Mouse (Mus musculus) forebrain, postnatal 0 days (tissue): ENCODE results near the gene Bcorl1. TPM values are rescaled to one million over a fixed set of nuclear protein-coding genes. Genes with fewer than 3 reads are reported as not detected.

Source experiments
- ATAC-seq: fragments of 200-750 bp; cut with Nextera tagmentation; 2 replicates; pipeline ENCODE4 v1.8.0; 2017; ENCODE audit warnings: mild to moderate bottlenecking, moderate library complexity
- DNase-seq: peaks from one replicate; pipeline ENCODE4 v3.0.0-alpha.2; 2015
- H3K27ac ChIP-seq: fragments of 300-500 bp; sonication (generic); 2 replicates; pipeline ENCODE4 v1.5.1; 2014; ENCODE audit warnings: low read depth, mild to moderate bottlenecking, antibody characterized with exemption, low read length, moderate library complexity, mixed read lengths
- H3K27me3 ChIP-seq: fragments of 300-500 bp; sonication (generic); 2 replicates; pipeline ENCODE4 v1.6.1; 2014; ENCODE audit warnings: mild to moderate bottlenecking, low read length, mixed read lengths; ENCODE audit not compliant: insufficient read depth
- H3K36me3 ChIP-seq: fragments of 300-500 bp; sonication (generic); 2 replicates; pipeline ENCODE4 v1.6.1; 2014; ENCODE audit warnings: mild to moderate bottlenecking, moderate library complexity; ENCODE audit not compliant: insufficient read depth
- H3K4me1 ChIP-seq: fragments of 300-500 bp; sonication (generic); 2 replicates; pipeline ENCODE4 v1.6.1; 2014; ENCODE audit warnings: antibody characterized with exemption; ENCODE audit not compliant: insufficient read depth
- H3K4me2 ChIP-seq: fragments of 300-500 bp; sonication (generic); 2 replicates; pipeline ENCODE4 v1.6.1; 2014; ENCODE audit warnings: low read depth, mild to moderate bottlenecking, moderate library complexity
- H3K4me3 ChIP-seq: fragments of 300-500 bp; sonication (generic); 2 replicates; pipeline ENCODE4 v1.5.1; 2014; ENCODE audit warnings: low read depth, low read length, mixed read lengths
- H3K9ac ChIP-seq: fragments of 300-500 bp; sonication (generic); 2 replicates; pipeline ENCODE4 v1.6.1; 2014; ENCODE audit warnings: mild to moderate bottlenecking
- H3K9me3 ChIP-seq: fragments of 300-500 bp; sonication (generic); 2 replicates; pipeline ENCODE4 v1.6.1; 2016; ENCODE audit warnings: low read length
- CTCF ChIP-seq: sonication (generic); IDR thresholded peaks from 2 replicates; pipeline ENCODE4 v1.5.1; 2016; ENCODE audit warnings: antibody characterized with exemption, control low read depth, low read depth
- whole genome bisulfite sequencing: fragments of 180-500 bp; shearing (Covaris S2); extraction: QIAGEN DNeasy Blood & Tissue Kit; methylation state at CpG from one replicate; pipeline ENCODE4 v1.1.7; 2014; 5-methylcytosine and 5-hydroxymethylcytosine counted together
- polyA plus RNA-seq: library from polyadenylated mRNA; unstranded; fragments of >200 nt; fragmentation: Nextera tagmentation; extraction: Ambion mirVana; gene quantifications from 2 replicates; pipeline ENCODE4 v1.2.1, GENCODE M21; 2015
- total RNA-seq: library from RNA; depleted of rRNA; stranded (reverse); fragments of >200 nt; gene quantifications from 2 replicates; pipeline ENCODE4 v1.2.3, GENCODE M21; 2014

Gene Bcorl1
- total and polyA plus RNA-seq, 2 experiments from 2014 or later: 4.6 to 8.5 TPM

GRCm38 (mm10) chrX:48389380-48389779 is 48.2 kb downstream of the Bcorl1 start:
- no peak overlapping the region for H3K4me3 ChIP-seq
- H3K4me2 ChIP-seq: no peak overlapping the region
- H3K27me3 ChIP-seq: no peaks in the 10 kb centered on the region
- H3K9ac ChIP-seq: no peak overlapping the region
- H3K27ac ChIP-seq: no peak overlapping the region
- TF ChIP-seq CTCF: no peak
- H3K4me1 ChIP-seq: no peaks in the 10 kb centered on the region
- ATAC-seq (no peak), DNase-seq (no peak)
- no peaks in the 10 kb centered on the region for H3K9me3 ChIP-seq
- H3K36me3 ChIP-seq: peaks cover 41% of the 10 kb centered on the region
- 89% methylated on average over 6 of the region's 6 CpGs for whole genome bisulfite sequencing

DNA sequence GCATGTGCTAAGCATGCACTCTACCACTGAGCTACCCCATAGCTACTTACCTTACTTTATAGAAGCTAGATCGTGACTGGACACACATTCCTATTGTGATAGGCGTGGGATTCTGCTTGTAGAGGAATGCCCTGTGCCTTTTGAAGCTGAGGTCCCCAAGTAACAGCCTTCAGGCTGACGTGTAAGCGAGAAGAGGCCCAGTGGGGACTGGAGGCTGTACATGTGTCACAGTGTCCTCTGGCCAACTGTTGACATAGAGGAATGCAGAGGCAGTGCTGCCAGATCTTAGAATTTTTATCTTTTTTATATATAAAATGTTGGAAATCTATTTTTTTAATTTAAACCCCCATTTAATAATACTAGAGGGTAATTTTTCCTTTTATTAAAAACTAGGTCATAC is 58.8 kb downstream of the Bcorl1 start:
- H3K4me1 ChIP-seq: no peaks in the 10 kb centered on the region
- TF ChIP-seq CTCF: no peak
- H3K27me3 ChIP-seq: no peaks in the 10 kb centered on the region
- H3K4me3 ChIP-seq: no peak overlapping the region
- DNase-seq: no peak
- no peak overlapping the region for H3K27ac ChIP-seq
- no peak overlapping the region for H3K4me2 ChIP-seq
- H3K9me3 ChIP-seq: no peaks in the 10 kb centered on the region
- H3K36me3 ChIP-seq: peaks cover 29% of the 10 kb centered on the region
- H3K9ac ChIP-seq: no peak overlapping the region
- no peak for ATAC-seq
- WGBS: 77% methylated on average over 4 of the region's 4 CpGs

DNA sequence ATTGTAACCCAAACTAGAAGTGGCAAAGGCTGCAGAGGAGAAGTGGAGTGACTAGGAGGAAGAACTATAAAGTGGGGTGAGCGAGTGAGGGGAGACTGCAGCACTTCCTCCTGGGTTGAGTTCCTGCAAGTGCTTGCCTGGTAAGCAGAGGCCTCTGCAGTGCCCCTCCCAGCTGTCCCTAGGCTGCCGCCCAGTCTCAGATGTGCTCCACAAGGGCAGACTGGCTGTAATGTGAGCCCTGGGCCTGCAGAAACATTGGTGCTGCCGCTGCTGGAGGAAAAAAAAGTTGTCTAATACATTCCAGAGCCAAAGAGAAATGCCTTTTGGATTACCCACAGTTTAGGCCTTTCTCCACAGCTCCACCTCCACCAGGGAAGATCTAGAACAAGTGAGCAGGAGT is 64.0 kb downstream of the Bcorl1 start:
- Histone ChIP-seq H3K4me1 (no peaks in the 10 kb centered on the region), H3K27me3 (no peaks in the 10 kb centered on the region), H3K9me3 (no peaks in the 10 kb centered on the region), H3K9ac (no peak overlapping the region), H3K27ac (no peak overlapping the region), H3K4me2 (no peak overlapping the region), H3K4me3 (no peak overlapping the region), H3K36me3 (peaks cover 29% of the 10 kb centered on the region)
- ATAC-seq: no peak
- no peak for TF ChIP-seq CTCF
- WGBS: 49% methylated on average over 3 of the region's 3 CpGs
- DNase-seq: no peak

- Histone ChIP-seq H3K4me3 (peak overlapping the region; percentile 35), H3K27ac (no peak overlapping the region), H3K4me1 (no peaks in the 10 kb centered on the region), H3K9ac (no peak overlapping the region), H3K4me2 (peak overlapping the region; percentile 48), H3K36me3 (0 out of 2 replicates have a peak, but pooled peaks cover 3% of the 10 kb centered on the region), H3K27me3 (no peaks in the 10 kb centered on the region), H3K9me3 (no peaks in the 10 kb centered on the region)
- ATAC-seq (peak; percentile 92), DNase-seq (peak; percentile 85)
- 22% methylated on average over 36 of the region's 36 CpGs for WGBS
- TF ChIP-seq CTCF: peak; percentile 86
Measured at GRCm38 (mm10) chrX:48409611-48410387, 68.6 kb downstream of the Bcorl1 start.

GRCm38 (mm10) chrX:48410388-48410776 is 69.2 kb downstream of the Bcorl1 start:
- Histone ChIP-seq H3K27ac (no peak overlapping the region), H3K4me2 (peak overlapping the region; percentile 48), H3K36me3 (0 out of 2 replicates have a peak, but pooled peaks cover 3% of the 10 kb centered on the region), H3K4me1 (no peaks in the 10 kb centered on the region), H3K9ac (no peak overlapping the region), H3K9me3 (no peaks in the 10 kb centered on the region), H3K27me3 (no peaks in the 10 kb centered on the region), H3K4me3 (peak overlapping the region; percentile 35)
- peak; percentile 12 for DNase-seq
- WGBS: 29% methylated on average over 7 of the region's 7 CpGs
- TF ChIP-seq CTCF: no peak
- peak; percentile 33 for ATAC-seq

DNA sequence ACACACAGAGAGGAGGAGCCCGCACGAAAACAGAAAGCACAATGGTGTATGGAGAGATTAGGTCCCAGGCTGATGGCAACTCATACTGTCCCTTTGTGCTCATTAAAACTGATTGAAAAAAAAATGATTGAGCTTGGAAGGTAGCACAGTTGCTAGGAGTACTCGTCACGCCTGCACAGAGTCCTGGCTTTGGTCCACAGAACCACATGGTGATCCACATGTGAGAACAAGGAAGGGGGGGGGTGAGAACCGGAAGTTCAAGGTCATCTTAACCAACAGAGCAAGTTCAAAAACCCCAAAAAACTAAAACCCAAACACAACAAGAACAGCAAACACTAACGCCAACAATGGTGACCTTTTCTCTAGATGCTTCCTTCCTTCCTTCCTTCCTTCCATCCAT is 71.5 kb downstream of the Bcorl1 start:
- DNase-seq (no peak), ATAC-seq (no peak)
- Histone ChIP-seq H3K4me3 (no peak overlapping the region), H3K27me3 (no peaks in the 10 kb centered on the region), H3K9me3 (no peaks in the 10 kb centered on the region), H3K27ac (no peak overlapping the region), H3K4me1 (no peaks in the 10 kb centered on the region), H3K4me2 (no peak overlapping the region), H3K36me3 (no peaks in the 10 kb centered on the region), H3K9ac (no peak overlapping the region)
- TF ChIP-seq CTCF: no peak
- WGBS: 75% methylated on average over 6 of the region's 6 CpGs

GRCm38 (mm10) chrX:48414291-48414690 is 73.1 kb downstream of the Bcorl1 start:
- no peak for TF ChIP-seq CTCF
- ATAC-seq (no peak), DNase-seq (no peak)
- Histone ChIP-seq H3K9me3 (no peaks in the 10 kb centered on the region), H3K4me2 (no peak overlapping the region), H3K36me3 (no peaks in the 10 kb centered on the region), H3K4me3 (no peak overlapping the region), H3K4me1 (no peaks in the 10 kb centered on the region), H3K27ac (no peak overlapping the region), H3K27me3 (no peaks in the 10 kb centered on the region), H3K9ac (no peak overlapping the region)
- 80% methylated on average over 5 of the region's 5 CpGs for WGBS
